Mouse (Mus musculus): ENCODE measurements around the gene Syt1. TPM values are rescaled to one million over a fixed set of nuclear protein-coding genes. Genes with fewer than 3 reads are reported as not detected.

Syt1 gene
- total and polyA plus RNA-seq, 3 experiments, result 2.7 to 13.2 (median 8.6) TPM

GRCm38 (mm10) chr10:108514671-108515070 is 496.1 kb downstream of the Syt1 start:
- no peak for DNase-seq

- DNase-seq, result no peak
Observed at GRCm38 (mm10) chr10:108509579-108509978, 501.2 kb downstream of the Syt1 start.

GRCm38 (mm10) chr10:108506917-108507316 is 503.9 kb downstream of the Syt1 start:
- no peak for DNase-seq

- DNase-seq, result no peak
Observed at GRCm38 (mm10) chr10:108504925-108505324, 505.9 kb downstream of the Syt1 start.

GRCm38 (mm10) chr10:108504128-108504870 is 506.5 kb downstream of the Syt1 start:
- no peak for DNase-seq

- DNase-seq, result peak; percentile 40
Observed at GRCm38 (mm10) chr10:108490231-108490630, 520.6 kb downstream of the Syt1 start.

GRCm38 (mm10) chr10:108483991-108484390 is 526.8 kb downstream of the Syt1 start:
- DNase-seq, result no peak

- no peak for DNase-seq
Observed at GRCm38 (mm10) chr10:108480146-108480850, 530.5 kb downstream of the Syt1 start.

- DNase-seq, result no peak
Observed at GRCm38 (mm10) chr10:108470319-108470955, 540.3 kb downstream of the Syt1 start.

- DNase-seq, result no peak
Observed at GRCm38 (mm10) chr10:108466539-108466938, 544.2 kb downstream of the Syt1 start.

- DNase-seq, result no peak
Observed at GRCm38 (mm10) chr10:108461862-108462261, 548.9 kb downstream of the Syt1 start.

- DNase-seq, result no peak
Observed at GRCm38 (mm10) chr10:108457054-108457453, 553.7 kb downstream of the Syt1 start.

GRCm38 (mm10) chr10:108455883-108456282 is 554.9 kb downstream of the Syt1 start:
- no peak for DNase-seq

GRCm38 (mm10) chr10:108455204-108455603 is 555.6 kb downstream of the Syt1 start:
- no peak for DNase-seq

- DNase-seq, result peak; percentile 26
Observed at GRCm38 (mm10) chr10:108454691-108455117, 556.1 kb downstream of the Syt1 start.

GRCm38 (mm10) chr10:108453561-108453960 is 557.2 kb downstream of the Syt1 start:
- DNase-seq, result peak; percentile 28

- no peak for DNase-seq
Observed at GRCm38 (mm10) chr10:108452421-108452820, 558.4 kb downstream of the Syt1 start.

GRCm38 (mm10) chr10:108451516-108451915 is 559.3 kb downstream of the Syt1 start:
- no peak for DNase-seq

GRCm38 (mm10) chr10:108450401-108450800 is 560.4 kb downstream of the Syt1 start:
- DNase-seq, result no peak

GRCm38 (mm10) chr10:108448421-108448820 is 562.4 kb downstream of the Syt1 start:
- DNase-seq, result no peak

Data from adrenal gland, adult 2 months (tissue).